Mouse (Mus musculus): ENCODE measurements at regions not wholly inside any gene's neighbourhood (a gene's known extent, or its start where the extent isn't known, plus 50 kb on each side); places are given as distances from the start of the nearest gene placed in this dataset.

DNA sequence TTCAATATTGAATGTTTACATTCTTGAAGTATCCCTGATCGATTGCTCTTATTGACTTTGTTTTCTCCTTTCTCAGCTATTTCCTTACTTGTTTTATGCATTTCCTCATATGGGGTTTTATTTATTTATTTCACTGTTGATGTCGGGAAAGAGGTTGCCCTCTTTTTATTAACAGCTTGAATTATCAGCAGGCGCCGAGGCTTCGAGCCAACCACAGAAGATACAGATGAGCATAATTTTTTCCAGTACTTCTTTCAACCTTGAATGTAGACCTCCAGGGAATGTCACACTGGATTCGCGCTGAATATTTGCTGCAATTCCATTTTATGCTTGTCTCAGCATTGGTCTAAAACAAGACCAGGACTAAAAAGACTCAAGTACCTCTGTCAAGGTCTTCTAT, 183.4 kb upstream of the Cntn6 start:
- DNase-seq (ENCODE audit: low spot score in 2 of 2) = no peak

DNA sequence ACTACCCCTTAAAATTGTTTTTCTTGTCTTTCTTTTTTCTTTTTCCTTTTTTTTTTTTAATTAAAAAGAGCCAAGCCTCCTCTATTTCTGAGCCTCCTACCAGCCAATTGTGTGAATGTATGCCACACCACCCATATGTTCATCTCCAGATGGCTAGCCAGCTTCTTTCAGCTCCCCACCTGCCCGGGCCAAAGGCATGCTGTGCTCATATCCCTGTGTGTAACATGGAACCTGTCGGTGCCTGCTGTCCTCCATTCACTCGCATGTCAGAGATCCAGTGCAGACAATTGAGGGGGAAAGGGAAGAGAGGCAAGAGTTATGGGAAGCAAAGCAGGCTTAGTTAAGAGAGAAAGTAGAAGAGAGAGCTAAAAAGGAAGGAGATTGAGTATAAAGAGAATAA, 179.6 kb upstream of the Cntn6 start:
- peak; percentile 30 to 46 for DNase-seq (ENCODE audit: low spot score in 2 of 2)

DNA sequence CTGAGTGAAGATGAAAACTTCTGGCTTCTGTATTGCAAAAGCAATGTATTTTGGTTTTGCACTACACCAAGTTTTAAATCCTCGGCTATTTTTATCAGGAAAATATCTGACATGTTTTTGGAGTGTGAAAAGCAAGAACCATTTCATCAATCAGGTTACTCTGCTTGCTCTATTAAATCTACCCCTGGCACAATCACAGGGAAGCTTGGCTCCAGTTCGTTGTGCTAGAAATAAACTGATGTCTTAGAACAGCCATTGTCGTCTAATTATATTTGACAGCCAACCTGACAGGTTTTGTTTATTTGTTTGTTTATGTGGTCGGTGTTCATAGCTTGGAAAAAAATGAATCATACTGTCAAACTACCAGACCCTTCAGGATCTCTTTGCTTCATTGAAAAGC, 174.1 kb upstream of the Cntn6 start:
- DNase-seq (ENCODE audit: low spot score in 2 of 2) = peak; percentile 9 to 13

GRCm38 (mm10) chr6:104322182-104322581, 170.4 kb upstream of the Cntn6 start:
- DNase-seq (ENCODE audit: low spot score in 2 of 2) = no peak

DNA sequence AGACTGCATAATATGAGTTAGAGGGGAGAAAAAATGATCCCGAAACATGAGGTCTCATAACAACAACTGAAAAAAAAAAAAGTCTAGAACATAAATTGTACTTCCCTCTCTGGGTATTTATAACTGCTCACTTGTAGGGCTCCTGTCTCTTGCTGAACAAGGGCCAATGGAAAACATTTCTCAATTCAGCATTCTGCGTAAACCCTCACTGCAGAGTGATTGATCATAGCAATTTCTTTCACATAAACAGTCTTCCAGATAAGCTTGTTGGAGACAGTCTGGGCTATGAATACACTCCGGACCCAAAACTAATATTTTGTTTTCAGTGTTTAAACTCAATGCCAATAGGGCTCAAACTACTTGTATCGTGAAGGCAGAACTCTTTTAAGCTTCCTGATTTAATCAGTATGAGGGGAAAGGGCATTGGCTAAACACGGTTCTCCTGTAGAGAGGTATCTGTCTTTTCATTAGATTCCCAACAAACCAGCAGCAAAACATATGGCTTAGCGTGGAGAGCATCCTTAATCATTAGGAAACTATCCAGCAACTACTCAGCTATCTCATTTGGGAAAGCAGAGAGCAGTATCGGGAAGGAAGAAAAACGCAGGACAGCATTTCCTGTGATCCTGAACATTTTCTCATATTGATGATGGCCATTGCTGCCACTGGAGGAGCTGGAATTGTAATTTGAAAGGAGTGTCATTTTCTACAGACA, 153.3 kb upstream of the Cntn6 start:
- DNase-seq (ENCODE audit: low spot score in 2 of 2) = no peak

DNA sequence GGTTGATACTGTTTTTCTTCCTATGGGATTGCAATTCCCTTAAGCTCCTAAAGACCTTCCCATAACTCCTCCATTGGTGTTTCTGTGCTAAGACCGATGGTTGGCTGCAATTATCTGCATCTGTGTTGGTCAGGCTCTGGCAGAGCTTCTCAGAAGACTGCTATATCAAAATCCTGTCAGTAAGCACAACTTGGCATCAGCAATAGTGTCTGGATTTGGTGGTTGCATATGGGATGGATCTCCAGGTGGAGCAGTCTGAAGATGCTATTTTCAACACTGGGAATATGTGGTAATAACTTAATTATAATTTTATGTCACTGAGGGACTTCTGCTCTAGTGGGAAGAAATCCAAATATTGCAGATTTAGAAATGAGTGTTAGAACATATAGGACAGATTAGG, 148.6 kb upstream of the Cntn6 start:
- no peak for DNase-seq (ENCODE audit: low spot score in 2 of 2)
